Mouse (Mus musculus) kidney, postnatal 25 days (tissue): ENCODE measurements around the gene Gm3187.
"Not testable (repeated sequence)": the region's sequence is repeated elsewhere in the genome, so short reads cannot be mapped to it uniquely, and the experiment has no call there.

Source experiments
- DNase-seq, 2 experiments: peaks; one replicate each; pipeline ENCODE4 v3.0.0; 2021; ENCODE audit warnings: mixed read lengths in 2 of 2

Gm3187 gene

DNA sequence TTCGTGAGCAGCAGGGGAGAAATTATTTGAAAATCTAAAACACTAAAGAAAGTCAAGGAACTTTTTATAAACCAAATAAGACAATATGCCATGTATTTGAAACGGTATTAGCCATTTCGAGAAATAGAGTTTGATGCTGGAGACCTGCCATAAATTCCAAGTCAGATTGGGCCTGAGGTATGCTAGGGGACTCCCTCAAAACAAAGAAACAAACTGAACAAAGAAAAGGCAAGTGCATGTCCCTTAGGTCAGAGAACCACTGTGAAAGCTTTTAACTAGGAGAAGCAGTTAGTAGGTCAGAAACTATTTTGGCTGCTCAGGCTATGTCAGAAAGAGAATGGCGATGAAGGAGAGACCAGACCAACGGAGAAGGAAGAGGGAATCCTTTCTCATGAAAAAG is at the start of gene Gm3187:
Gene Gm3187 (plus strand): TSS at position 301 of the 400 bp plus-strand sequence.
- not testable (repeated sequence) for DNase-seq

DNA sequence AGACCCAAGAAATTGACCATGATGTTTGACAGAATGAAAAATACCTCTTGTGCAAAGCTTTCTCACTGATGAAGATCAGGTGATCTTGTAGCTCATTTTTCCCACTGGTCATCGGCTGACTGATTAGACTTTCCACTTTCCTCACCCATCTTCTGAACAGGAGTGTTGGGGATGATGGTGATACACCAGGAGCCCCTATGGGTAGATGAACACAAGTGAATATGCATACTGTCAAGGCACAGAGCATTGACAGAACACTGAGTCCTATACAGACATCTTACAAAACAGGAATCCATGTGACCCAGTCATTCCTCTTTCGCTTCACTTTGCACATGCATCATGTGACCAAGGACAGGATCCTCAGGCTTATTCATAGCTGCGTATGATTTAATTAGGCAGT is 28.6 kb upstream of the Gm3187 start, which contains the start of gene Gm3194:
Gene Gm3194 (minus strand): TSS at position 101 of the 400 bp plus-strand sequence.
- not testable (repeated sequence) for DNase-seq

GRCm38 (mm10) chr14:5460469-5460868 is 23.5 kb upstream of the Gm3187 start:
- DNase-seq: not testable (repeated sequence)

DNA sequence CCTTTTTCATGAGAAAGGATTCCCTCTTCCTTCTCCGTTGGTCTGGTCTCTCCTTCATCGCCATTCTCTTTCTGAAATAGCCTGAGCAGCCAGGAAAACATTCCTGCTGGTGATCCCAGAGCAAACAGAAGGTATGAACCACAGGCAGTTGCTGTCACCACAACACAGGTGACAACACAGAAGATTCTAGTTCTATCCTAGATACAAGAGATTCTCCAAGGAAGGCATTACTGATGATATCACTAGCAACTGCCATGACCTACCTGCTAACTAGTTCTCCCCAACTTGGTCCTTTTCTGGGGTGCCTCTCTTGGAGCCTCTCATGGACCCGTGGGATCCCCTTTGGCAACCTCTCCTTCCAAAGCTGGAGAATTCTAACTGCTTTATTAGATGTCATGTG is 6.3 kb upstream of the Gm3187 start, which contains the start of gene Gm8246:
Gene Gm8246 (minus strand): TSS at position 101 of the 400 bp plus-strand sequence.
- DNase-seq: not testable (repeated sequence)

GRCm38 (mm10) chr14:5501374-5501773 is 17.4 kb downstream of the Gm3187 start, which contains the start of gene Gm3488:
Gene Gm3488 (plus strand): TSS chr14:5501674.
- DNase-seq: not testable (repeated sequence)

DNA sequence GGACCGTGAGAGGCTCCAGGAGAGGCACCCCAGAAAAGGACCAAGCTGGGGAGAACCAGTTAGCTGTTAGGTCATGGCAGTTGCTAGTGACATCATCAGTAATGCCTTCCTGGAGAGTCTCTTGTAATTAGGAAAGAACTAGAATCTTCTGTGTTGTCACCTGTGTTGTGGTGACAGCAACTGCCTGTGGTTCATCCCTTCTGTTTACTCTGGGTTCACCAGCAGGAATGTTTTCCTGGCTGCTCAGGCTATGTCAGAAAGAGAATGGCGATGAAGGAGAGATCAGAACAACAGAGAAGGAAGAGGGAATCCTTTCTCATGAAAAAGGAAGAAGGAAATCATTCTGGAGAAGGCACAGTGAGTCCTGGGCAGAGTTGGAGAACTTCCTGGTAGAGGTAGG is 54.2 kb downstream of the Gm3187 start, which contains the start of gene Gm3532:
Gene Gm3532 (plus strand): TSS at position 301 of the 400 bp plus-strand sequence.
- not testable (repeated sequence) for DNase-seq
